Comparison of ENCODE assay signal across 8 mouse cellular contexts in the genomic region with DNA sequence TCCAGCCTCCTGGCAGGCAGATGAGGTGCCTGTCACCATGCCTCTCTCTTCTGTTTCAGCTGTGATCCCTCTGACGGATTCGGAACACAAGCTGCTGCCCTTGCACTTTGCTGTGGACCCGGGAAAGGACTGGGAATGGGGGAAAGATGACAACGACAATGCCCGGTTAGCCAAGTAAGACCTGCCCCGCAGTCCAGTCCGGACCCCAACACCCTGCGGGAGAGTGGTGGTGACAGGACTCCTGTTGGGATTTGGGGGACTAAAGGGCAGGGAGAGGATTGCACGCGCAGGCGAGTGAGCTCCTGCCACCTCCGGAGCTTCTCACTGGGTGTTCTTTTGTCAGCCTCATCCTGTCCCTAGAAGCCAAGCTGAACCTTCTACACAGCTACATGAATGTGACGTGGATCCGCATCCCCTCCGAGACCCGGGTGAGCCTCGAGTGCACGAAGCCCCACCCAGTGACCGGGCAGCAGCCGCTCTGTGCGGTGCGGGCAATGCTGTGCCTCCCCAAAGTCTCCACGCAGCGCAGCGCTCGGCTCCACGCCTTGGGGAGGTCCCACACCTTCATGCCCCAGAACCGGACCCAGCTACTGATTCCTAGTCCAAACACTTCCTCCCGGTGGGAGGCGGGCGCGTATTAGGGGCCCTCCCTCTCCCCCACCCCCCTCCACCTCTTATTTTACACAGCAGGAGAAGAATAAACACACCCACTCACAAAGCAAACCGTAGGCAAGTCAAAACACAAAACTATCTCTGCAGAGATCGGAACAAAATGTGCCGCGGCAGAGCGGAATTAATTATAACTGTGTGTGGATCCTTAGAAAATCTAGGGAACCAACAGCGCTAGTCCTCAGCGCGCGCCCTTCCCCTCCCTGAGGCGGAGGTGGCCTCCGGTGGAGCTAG.
DNase-seq lines count a peak whose midpoint lies in the region; ATAC-seq and TF ChIP-seq lines count a peak whose summit lies in the region.

No protein-coding gene starts in this region.

- H3K9me3 ChIP-seq in forebrain, embryonic 12.5 days, result no peaks in the 10 kb centered on the region
- no peaks in the 10 kb centered on the region for H3K9me3 ChIP-seq in neural tube, embryonic 14.5 days (ENCODE audit: control insufficient read depth, low read length)

- H3K4me1 ChIP-seq in forebrain, embryonic 12.5 days, result peaks cover 35% of the 10 kb centered on the region
- peaks cover 13% of the 10 kb centered on the region for H3K4me1 ChIP-seq in neural tube, embryonic 14.5 days (ENCODE audit: control insufficient read depth, insufficient read depth, low read length)

- intact Hi-C loops in heart, postnatal 14 days (cut with DNase I), result loop anchor here (2.0 to 5.0 kb wide), 4 partner anchors 182 to 987 kb away; no protein-coding TSS in a partner anchor

- H3K4me2 ChIP-seq in forebrain, embryonic 12.5 days, result peak overlapping the region; percentile 87
- H3K4me2 ChIP-seq in neural tube, embryonic 14.5 days (ENCODE audit: low read depth, low read length), result peak overlapping the region; percentile 72

- TF ChIP-seq CTCF in C2C12 (IDR thresholded peaks at IDR 0.05; ENCODE audit: control insufficient read depth, insufficient read depth, insufficient read length), result no peak

- no peak overlapping the region for H3K27ac ChIP-seq in forebrain, embryonic 12.5 days
- no peak overlapping the region for H3K27ac ChIP-seq in neural tube, embryonic 14.5 days (ENCODE audit: low read depth, low read length)

- ATAC-seq in forebrain, embryonic 12.5 days (ENCODE audit: low FRiP score), result no peak; the same call in 1 of the 2 replicates
- ATAC-seq in neural tube, embryonic 14.5 days (ENCODE audit: low read depth), result no peak

- peak overlapping the region; percentile 55 for H3K9ac ChIP-seq in forebrain, embryonic 12.5 days
- peak overlapping the region; percentile 5 for H3K9ac ChIP-seq in neural tube, embryonic 14.5 days (replicated peaks; ENCODE audit: low read depth, low read length)

- H3K4me3 ChIP-seq in C2C12 (ENCODE audit: insufficient read depth, poor library complexity, severe bottlenecking), result peak overlapping the region; percentile 30
- H3K4me3 ChIP-seq in forebrain, embryonic 12.5 days (replicated peaks), result peak overlapping the region; percentile 44
- H3K4me3 ChIP-seq in neural tube, embryonic 14.5 days (ENCODE audit: low read depth, low read length), result peak overlapping the region; percentile 29

- H3K27me3 ChIP-seq in C2C12 (ENCODE audit: control insufficient read depth, insufficient read depth, insufficient read length), result peaks cover 25% of the 10 kb centered on the region
- H3K27me3 ChIP-seq in forebrain, embryonic 12.5 days, result peaks cover 67% of the 10 kb centered on the region
- peaks cover 40% of the 10 kb centered on the region for H3K27me3 ChIP-seq in neural tube, embryonic 14.5 days (ENCODE audit: control insufficient read depth, insufficient read depth, low read length)

- peak; percentile 68 for DNase-seq in T-cell, adult 2 months (ENCODE audit: low spot score)
- peak; percentile 31 to 53 for DNase-seq in heart, postnatal 14 days
- peak; percentile 75 to 89 for DNase-seq in layer of hippocampus, adult 18-20 months (ENCODE audit: low spot score in 2 of 2)
- DNase-seq in lung, adult 18-20 months, result peak; percentile 67 to 76
- DNase-seq in yolk sac, embryonic 10.5 days (ENCODE audit: low spot score), result no peak

- no peaks in the 10 kb centered on the region for H3K36me3 ChIP-seq in C2C12 (ENCODE audit: control insufficient read depth, insufficient read depth)
- no peaks in the 10 kb centered on the region for H3K36me3 ChIP-seq in forebrain, embryonic 12.5 days (replicated peaks)
- H3K36me3 ChIP-seq in neural tube, embryonic 14.5 days (ENCODE audit: control insufficient read depth, insufficient read depth, low read length), result no peaks in the 10 kb centered on the region

- WGBS in forebrain, embryonic 12.5 days, result 2% methylated on average over 43 of the region's 43 CpGs
- 3% methylated on average over 43 of the region's 43 CpGs for WGBS in neural tube, embryonic 14.5 days

- peak overlapping the region; percentile 71 for H3ac ChIP-seq in C2C12 (ENCODE audit: control insufficient read depth, insufficient read length, low read depth)

- no peaks in the 10 kb centered on the region for H3K79me3 ChIP-seq in C2C12 (ENCODE audit: low read depth)

- H3K79me2 ChIP-seq in C2C12 (ENCODE audit: control insufficient read depth, insufficient read depth), result no peaks in the 10 kb centered on the region

TF ChIP-seq in C2C12, 6 proteins besides CTCF, POLR2A, EP300 and RAD21:
- no peak for TF ChIP-seq MAX (IDR thresholded peaks at IDR 0.05)
- no peak for TF ChIP-seq MYOG (IDR thresholded peaks at IDR 0.05; ENCODE audit: control insufficient read depth, extremely low read depth, insufficient read length)
- no peak for TF ChIP-seq CEBPB (IDR thresholded peaks at IDR 0.05; ENCODE audit: low read depth)
- no peak for TF ChIP-seq FOSL1 (IDR thresholded peaks at IDR 0.05; ENCODE audit: insufficient read depth, low read length, poor library complexity, severe bottlenecking)
- no peak for TF ChIP-seq MYOD1 (IDR thresholded peaks at IDR 0.05; ENCODE audit: control insufficient read depth, insufficient read length, low read depth)
- TF ChIP-seq USF1 (IDR thresholded peaks at IDR 0.05; ENCODE audit: low read depth), result no peak
